Mouse (Mus musculus): ENCODE measurements around the gene Trat1. TPM values are rescaled to one million over a fixed set of nuclear protein-coding genes. Genes with fewer than 3 reads are reported as not detected.

The Trat1 gene
- polyA plus RNA-seq, 1 experiment from 2014 or later: not detected

GRCm38 (mm10) chr16:48719679-48720078 is 52.1 kb downstream of the Trat1 start:
- no peak for DNase-seq (ENCODE audit: low read depth, low spot score)
- POLR2A ChIA-PET: no interaction called here
- in situ Hi-C loops (cut with MboI; ENCODE audit: low pct_unique_long_range_greater_than_20kb): no loop called here
- no peak for ATAC-seq
- CTCF ChIA-PET: interaction anchor here (1.2 kb wide), 1 partner anchor 9 kb away, joined by 3 read pairs; no protein-coding TSS in a partner anchor
- no peaks in the 10 kb centered on the region for H3K27me3 ChIP-seq
- TF ChIP-seq CTCF (IDR thresholded peaks at IDR 0.05): no peak

- POLR2A ChIA-PET: no interaction called here
- ATAC-seq (no peak), DNase-seq (ENCODE audit: low read depth, low spot score) (no peak)
- H3K27me3 ChIP-seq: no peaks in the 10 kb centered on the region
- in situ Hi-C loops (cut with MboI; ENCODE audit: low pct_unique_long_range_greater_than_20kb): no loop called here
- TF ChIP-seq CTCF (IDR thresholded peaks at IDR 0.05): no peak
- CTCF ChIA-PET: no interaction called here
These were observed 55.5 kb downstream of the Trat1 start for GRCm38 (mm10) chr16:48716343-48716742.

- no peaks in the 10 kb centered on the region for H3K27me3 ChIP-seq
- ChIA-PET POLR2A (no interaction called here), CTCF (no interaction called here)
- no peak for DNase-seq (ENCODE audit: low read depth, low spot score)
- ATAC-seq: no peak
- no peak for TF ChIP-seq CTCF (IDR thresholded peaks at IDR 0.05)
- in situ Hi-C loops (cut with MboI; ENCODE audit: low pct_unique_long_range_greater_than_20kb): no loop called here
These were observed 69.9 kb downstream of the Trat1 start for GRCm38 (mm10) chr16:48701896-48702295.

Other genes with a start within 250 kb of the Trat1 start
- gene Retnlb, start 44.8 kb upstream of the Trat1 start, polyA plus RNA-seq (2021): not detected
- not detected for gene Retnla, start 70.5 kb upstream of the Trat1 start, polyA plus RNA-seq (2021)
- gene Retnlg, start 100.6 kb upstream of the Trat1 start, polyA plus RNA-seq (2021): not detected
- 46.2 TPM for gene Dzip3, start 222.1 kb upstream of the Trat1 start, polyA plus RNA-seq (2021)
- gene Cip2a, start 222.2 kb upstream of the Trat1 start, polyA plus RNA-seq (2021): 20.1 TPM